Mouse (Mus musculus) heart, embryonic 14.5 days (tissue): Measurements from ENCODE around the gene Echdc2. TPM values are rescaled to one million over a fixed set of nuclear protein-coding genes. Genes with fewer than 3 reads are reported as not detected.
A peak's percentile ranks its signal among the peaks of the same experiment; 100 is the strongest.

Experiments used
- ATAC-seq: fragments of 200-750 bp; cut with Nextera tagmentation; 2 replicates; pipeline ENCODE4 v1.8.0; 2017; ENCODE audit warnings: low read depth, moderate TSS enrichment; ENCODE audit not compliant: insufficient number of reproducible peaks, insufficient read depth, low FRiP score
- H3K27ac ChIP-seq, 2 experiments: fragments of 200-500 bp in 1 of 2; fragments of 300-500 bp in 1 of 2; sonication (generic) in 1 of 2; replicated peaks in 1 of 2; 2 replicates each; pipeline ENCODE4 v1.5.1; 2012 to 2014; ENCODE audit warnings: low read depth in 2 of 2, low read length in 2 of 2, control low read depth in 1 of 2, mild to moderate bottlenecking in 1 of 2, mixed read lengths in 1 of 2; ENCODE audit not compliant: control insufficient read depth in 1 of 2, insufficient read depth in 1 of 2
- H3K27me3 ChIP-seq: fragments of 300-500 bp; sonication (generic); 2 replicates; pipeline ENCODE4 v1.6.1; 2014; ENCODE audit warnings: mild to moderate bottlenecking, low read length, control low read depth; ENCODE audit not compliant: control insufficient read depth, insufficient read depth
- H3K36me3 ChIP-seq: fragments of 300-500 bp; sonication (generic); 2 replicates; pipeline ENCODE4 v1.6.1; 2014; ENCODE audit warnings: mild to moderate bottlenecking, control low read depth, low read length, mixed read lengths; ENCODE audit not compliant: control insufficient read depth, insufficient read depth
- H3K4me1 ChIP-seq, 2 experiments: fragments of 200-500 bp in 1 of 2; fragments of 300-500 bp in 1 of 2; sonication (generic) in 1 of 2; 2 replicates each; pipeline ENCODE4 v1.6.1; 2012 to 2014; ENCODE audit warnings: low read length in 2 of 2, control low read depth in 1 of 2, mixed read lengths in 1 of 2; ENCODE audit not compliant: control insufficient read depth in 2 of 2, insufficient read depth in 2 of 2
- H3K4me2 ChIP-seq: fragments of 300-500 bp; sonication (generic); 2 replicates; pipeline ENCODE4 v1.6.1; 2014; ENCODE audit warnings: mild to moderate bottlenecking, low read length
- H3K4me3 ChIP-seq, 2 experiments: fragments of 200-500 bp in 1 of 2; fragments of 300-500 bp in 1 of 2; sonication (generic) in 1 of 2; 2 replicates each; pipeline ENCODE4 v1.5.1; 2012 to 2014; ENCODE audit warnings: low read length in 2 of 2, mild to moderate bottlenecking in 2 of 2, control low read depth in 1 of 2, low read depth in 1 of 2, moderate library complexity in 1 of 2; ENCODE audit not compliant: control insufficient read depth in 1 of 2, insufficient read depth in 1 of 2
- H3K9ac ChIP-seq: fragments of 300-500 bp; sonication (generic); 2 replicates; pipeline ENCODE4 v1.6.1; 2014; ENCODE audit warnings: mild to moderate bottlenecking, low read length
- H3K9me3 ChIP-seq: fragments of 300-500 bp; sonication (generic); 2 replicates; pipeline ENCODE4 v1.6.1; 2016; ENCODE audit warnings: low read length, control low read depth; ENCODE audit not compliant: control insufficient read depth
- WGBS: fragments of 180-500 bp; shearing (Covaris S2); extraction: QIAGEN DNeasy Blood & Tissue Kit; methylation state at CpG from one replicate; pipeline ENCODE4 v1.1.7; 2014; 5-methylcytosine and 5-hydroxymethylcytosine counted together
- polyA plus RNA-seq: library from polyadenylated mRNA; unstranded; fragments of >200 nt; fragmentation: Nextera tagmentation; extraction: Ambion mirVana; gene quantifications from 2 replicates; pipeline ENCODE4 v1.2.1, GENCODE M21; 2014

The Echdc2 gene
- 23.6 and 23.9 TPM in 2 replicates for polyA plus RNA-seq

DNA sequence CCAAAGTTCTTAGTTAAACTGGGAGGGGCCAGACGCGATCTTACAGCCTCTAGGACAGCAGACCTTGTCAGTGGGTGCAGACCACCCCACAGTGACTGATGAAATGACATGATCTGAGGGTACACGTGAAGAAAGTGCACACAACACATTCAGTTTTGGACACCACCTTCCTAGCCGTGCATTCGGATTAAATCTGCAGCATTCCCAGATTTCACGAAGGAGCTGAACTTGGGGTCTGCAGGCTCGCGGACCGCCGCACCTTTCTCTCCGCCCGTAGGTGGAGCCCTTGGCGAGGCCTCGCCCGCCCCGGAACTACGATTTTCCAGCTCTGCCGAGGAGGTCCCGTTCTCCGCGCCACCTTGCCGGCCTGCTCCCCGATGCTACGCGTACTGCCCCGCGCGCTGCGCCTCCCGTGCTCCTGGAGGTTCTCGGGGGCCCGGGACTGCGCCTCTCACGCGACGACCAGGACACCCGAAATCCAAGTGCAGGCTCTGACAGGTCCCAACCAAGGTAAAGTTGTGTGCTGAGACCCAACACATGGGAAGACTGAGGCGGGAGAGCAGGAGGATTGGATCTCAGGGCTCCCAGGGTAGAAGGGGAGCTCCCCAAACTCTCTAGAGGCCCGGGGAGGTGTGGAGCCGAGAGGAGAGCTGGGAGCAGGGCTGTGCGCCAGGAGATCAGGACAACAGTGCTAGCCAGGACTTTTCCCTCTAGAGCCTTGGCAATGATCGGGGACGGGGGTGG lies at the start of gene Echdc2:
Gene Echdc2 (plus strand): TSS at position 286 of the 744 bp plus-strand sequence.
- peaks cover 7% of the 10 kb centered on the region; the same call in 1 of the 2 replicates for H3K27me3 ChIP-seq
- H3K4me2 ChIP-seq = peak within 1 kb of the TSS; percentile 85
- 2% methylated on average over 43 of the region's 43 CpGs for WGBS
- no peak within 1 kb of the TSS for H3K27ac ChIP-seq
- H3K9me3 ChIP-seq = no peaks in the 10 kb centered on the region
- peaks cover 0 to 2% of the 10 kb centered on the region in 2 experiments; a peak in 1 of 4 replicates for H3K4me1 ChIP-seq
- peak within 1 kb of the TSS; percentile 53 to 58 for H3K4me3 ChIP-seq
- no peaks in the 10 kb centered on the region for H3K36me3 ChIP-seq
- no peak for ATAC-seq
- H3K9ac ChIP-seq = peak within 1 kb of the TSS; percentile 75

DNA sequence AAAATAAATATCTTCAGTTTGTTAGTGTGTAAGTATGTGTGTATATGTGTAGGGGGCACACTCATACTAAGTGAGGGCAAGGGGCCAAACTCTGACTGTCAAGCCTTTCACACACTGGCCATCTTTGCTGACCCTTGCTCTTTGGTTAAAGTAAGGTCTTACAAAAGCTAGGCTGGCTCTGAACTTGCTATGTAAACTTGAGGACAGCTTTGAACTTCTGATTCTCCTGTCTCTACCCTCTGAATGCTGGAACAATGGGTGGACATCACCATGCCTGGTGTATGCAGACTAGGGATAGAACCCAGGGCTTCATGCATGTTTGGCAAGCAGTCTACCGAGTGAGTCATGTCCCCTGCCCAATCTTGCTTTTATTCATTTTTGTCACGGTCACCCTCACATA lies 48.8 kb upstream of the Echdc2 start:
- H3K9ac ChIP-seq = no peak overlapping the region
- H3K4me1 ChIP-seq = no peaks in the 10 kb centered on the region
- WGBS = 75% methylated on average over 2 of the region's 2 CpGs
- H3K27me3 ChIP-seq = no peaks in the 10 kb centered on the region
- H3K27ac ChIP-seq = no peak overlapping the region
- no peak overlapping the region for H3K4me3 ChIP-seq
- no peaks in the 10 kb centered on the region for H3K36me3 ChIP-seq
- ATAC-seq = no peak
- no peak overlapping the region for H3K4me2 ChIP-seq
- H3K9me3 ChIP-seq = no peaks in the 10 kb centered on the region

DNA sequence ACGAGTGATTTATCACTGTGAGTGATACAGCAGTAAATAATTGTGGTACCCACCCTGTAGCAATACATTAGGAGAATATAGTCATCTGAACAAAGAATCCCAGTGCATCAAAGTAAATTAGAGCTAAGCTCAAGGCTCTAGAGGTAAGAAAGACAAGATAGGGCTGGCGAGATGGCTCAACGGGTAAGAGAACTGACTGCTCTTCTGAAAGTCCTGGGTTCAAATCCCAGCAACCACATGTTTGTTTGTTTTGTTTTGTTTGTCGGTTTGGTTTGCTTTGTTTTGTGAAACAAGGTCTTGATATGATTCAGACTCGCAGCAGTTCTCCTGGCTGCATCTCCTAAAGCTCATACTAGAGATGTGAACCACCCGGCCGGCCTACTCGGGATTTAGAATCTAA lies 47.7 kb upstream of the Echdc2 start:
- Histone ChIP-seq H3K4me3 (no peak overlapping the region), H3K4me1 (no peaks in the 10 kb centered on the region)
- no peak for ATAC-seq

DNA sequence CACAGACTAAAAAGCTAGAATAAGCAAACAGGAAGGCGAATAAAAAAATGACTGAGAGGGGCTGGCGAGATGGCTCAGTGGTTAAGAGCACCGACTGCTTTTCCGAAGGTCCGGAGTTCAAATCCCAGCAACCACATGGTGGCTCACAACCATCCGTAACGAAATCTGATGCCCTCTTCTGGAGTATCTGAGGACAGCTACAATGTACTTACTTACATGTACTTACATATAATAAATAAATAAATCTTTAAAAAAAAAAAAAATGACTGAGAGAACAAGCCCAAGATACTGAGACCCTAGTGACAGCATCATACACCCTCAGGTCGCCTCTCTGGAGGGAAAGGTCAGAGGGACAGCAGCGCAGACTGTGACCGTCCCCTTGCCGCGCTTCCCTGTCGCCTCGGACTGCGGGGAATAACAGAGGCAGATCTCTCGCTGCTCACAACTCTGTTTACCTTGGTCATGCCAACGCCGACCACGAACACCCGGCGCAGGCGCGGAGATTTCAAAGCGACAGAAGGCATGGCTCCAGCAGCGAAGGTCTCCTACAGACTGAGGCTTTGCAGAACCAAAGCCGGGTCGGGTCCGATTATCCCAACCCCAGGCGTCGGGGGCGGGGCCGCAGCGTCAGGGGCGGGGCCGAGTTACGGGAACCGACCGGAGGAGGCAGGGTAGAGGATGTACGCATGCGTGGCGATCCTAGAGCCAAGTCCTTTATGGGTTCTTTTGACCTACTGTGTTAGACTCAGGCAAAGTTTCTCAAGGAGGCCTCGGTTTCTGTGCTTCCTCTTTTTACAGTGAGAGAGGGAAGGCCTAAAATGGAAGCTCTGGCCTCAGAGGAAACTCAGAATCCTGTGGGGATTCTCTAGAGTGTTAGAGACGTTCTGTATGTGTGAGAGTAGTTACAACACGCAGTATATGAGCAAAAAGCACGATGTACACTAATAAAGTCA lies 47.0 kb upstream of the Echdc2 start:
- H3K36me3 ChIP-seq = no peaks in the 10 kb centered on the region
- peak overlapping the region; percentile 67 to 95 for H3K4me3 ChIP-seq
- no peaks in the 10 kb centered on the region for H3K4me1 ChIP-seq
- WGBS = 13% methylated on average over 43 of the region's 45 CpGs
- peak overlapping the region; percentile 77 for H3K9ac ChIP-seq
- peak overlapping the region; percentile 72 to 74 for H3K27ac ChIP-seq
- H3K27me3 ChIP-seq = no peaks in the 10 kb centered on the region
- peak; percentile 83 for ATAC-seq
- H3K4me2 ChIP-seq = peak overlapping the region; percentile 65
- no peaks in the 10 kb centered on the region for H3K9me3 ChIP-seq

More for the DNA sequence above, 47.7 kb upstream of the Echdc2 start:
- 89% methylated on average over 8 of the region's 8 CpGs for WGBS
- Histone ChIP-seq H3K9ac (no peak overlapping the region), H3K27ac (no peak overlapping the region), H3K27me3 (no peaks in the 10 kb centered on the region), H3K4me2 (no peak overlapping the region), H3K36me3 (no peaks in the 10 kb centered on the region), H3K9me3 (no peaks in the 10 kb centered on the region)

DNA sequence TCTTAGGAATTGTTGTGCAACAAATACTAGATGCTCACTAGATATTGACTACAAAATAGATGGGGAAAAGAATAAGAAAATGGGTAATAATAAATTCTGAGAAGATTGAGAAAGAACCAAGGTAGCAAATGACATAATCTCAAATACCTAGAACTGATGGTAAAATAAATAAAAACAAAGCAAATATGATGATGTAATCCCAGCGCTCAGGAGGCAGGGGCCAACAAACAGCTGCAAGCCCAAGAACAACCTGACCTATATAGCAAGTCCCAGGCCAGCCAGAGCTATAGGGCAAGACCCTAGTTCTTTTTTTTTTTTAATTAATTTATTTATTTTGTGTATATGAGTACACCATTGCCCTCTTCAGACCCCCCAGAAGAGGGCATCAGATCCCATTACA lies 41.1 kb upstream of the Echdc2 start:
- no peaks in the 10 kb centered on the region for H3K36me3 ChIP-seq
- no peak for ATAC-seq
- no peaks in the 10 kb centered on the region for H3K27me3 ChIP-seq
- WGBS = 93% methylated on average over 1 of the region's 1 CpGs
- H3K9ac ChIP-seq = no peak overlapping the region
- H3K4me3 ChIP-seq = no peak overlapping the region
- H3K4me1 ChIP-seq = no peaks in the 10 kb centered on the region
- 0 out of 2 replicates have a peak, but pooled peaks cover 6% of the 10 kb centered on the region for H3K9me3 ChIP-seq
- H3K27ac ChIP-seq = no peak overlapping the region
- no peak overlapping the region for H3K4me2 ChIP-seq

DNA sequence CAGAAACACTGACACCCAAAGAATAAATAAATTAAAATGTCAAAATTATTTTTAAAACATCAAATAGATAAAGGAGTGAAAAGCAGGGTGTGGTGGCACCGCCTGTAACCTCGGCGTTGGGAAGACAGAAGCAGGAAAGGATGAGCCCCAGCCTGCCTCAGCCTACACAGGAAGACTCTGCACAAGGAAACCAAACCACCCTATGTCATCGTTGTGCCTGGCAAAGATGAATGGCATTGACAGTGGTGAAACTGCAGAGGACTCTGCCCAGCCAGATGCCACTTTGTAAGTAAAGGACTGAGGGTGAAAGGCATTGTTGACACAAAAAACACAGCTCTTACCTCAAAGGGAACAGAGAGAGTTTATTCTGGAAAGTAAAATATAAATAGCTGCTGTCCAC lies 39.0 kb upstream of the Echdc2 start:
- no peak for ATAC-seq
- H3K9me3 ChIP-seq = 0 out of 2 replicates have a peak, but pooled peaks cover 6% of the 10 kb centered on the region
- WGBS = 83% methylated on average over 4 of the region's 4 CpGs
- no peak overlapping the region for H3K27ac ChIP-seq
- H3K4me1 ChIP-seq = no peaks in the 10 kb centered on the region
- H3K4me2 ChIP-seq = no peak overlapping the region
- no peak overlapping the region for H3K9ac ChIP-seq
- no peaks in the 10 kb centered on the region for H3K27me3 ChIP-seq
- no peak overlapping the region for H3K4me3 ChIP-seq
- no peaks in the 10 kb centered on the region for H3K36me3 ChIP-seq

DNA sequence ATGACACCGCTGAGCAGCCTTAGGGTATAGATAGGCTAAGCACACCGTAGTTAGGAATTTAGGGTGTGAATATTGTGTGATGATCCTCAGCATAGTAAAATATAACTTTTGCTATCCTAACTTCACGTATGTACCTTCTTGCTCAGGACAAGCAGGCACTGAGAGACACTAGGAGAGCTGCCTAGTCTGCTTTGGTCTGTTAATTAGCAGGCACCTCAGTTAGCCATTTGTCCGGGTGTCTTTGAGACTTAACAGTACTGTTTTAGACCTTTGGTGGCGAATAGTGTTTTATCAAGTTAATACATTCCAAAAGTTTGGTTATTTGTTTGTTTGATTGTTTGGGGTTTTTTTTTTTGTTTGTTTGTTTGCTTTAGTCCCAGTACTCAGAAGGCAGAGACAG lies 37.7 kb upstream of the Echdc2 start:
- Histone ChIP-seq H3K4me3 (no peak overlapping the region), H3K27ac (no peak overlapping the region), H3K4me1 (no peaks in the 10 kb centered on the region), H3K9ac (no peak overlapping the region), H3K27me3 (no peaks in the 10 kb centered on the region), H3K36me3 (no peaks in the 10 kb centered on the region), H3K4me2 (no peak overlapping the region), H3K9me3 (0 out of 2 replicates have a peak, but pooled peaks cover 6% of the 10 kb centered on the region)
- 79% methylated on average over 5 of the region's 5 CpGs for WGBS
- no peak for ATAC-seq
